Mouse (Mus musculus) left cerebral cortex, postnatal 14 days (tissue): ENCODE measurements around the gene Ddx27. TPM values are rescaled to one million over a fixed set of nuclear protein-coding genes. Genes with fewer than 3 reads are reported as not detected.
"Not testable (repeated sequence)": the region's sequence is repeated elsewhere in the genome, so short reads cannot be mapped to it uniquely, and the experiment has no call there.

ENCODE experiments used
- DNase-seq, 2 experiments: peaks; one replicate each; pipeline ENCODE4 v3.0.0; 2021 to 2022; ENCODE audit warnings: low spot score in 2 of 2, mixed read lengths in 1 of 2
- intact Hi-C: fragments of 180-260 bp; cut with DNase I; formaldehyde crosslinking; loops from one replicate; pipeline ENCODE4 v1.15.1; 2025
- long read RNA-seq, 2 experiments: library from polyadenylated mRNA; stranded (forward); transcript quantifications; one replicate each; pipeline ENCODE4 v2.0.0; 2021
- total RNA-seq, 2 experiments: library from RNA; stranded (reverse); gene quantifications; 2 replicates each; pipeline ENCODE4 v1.2.3; 2021

The Ddx27 gene
- 10 to 100 TPM; 29.0 to 31.3 TPM for total RNA-seq
- long read RNA-seq, experiment 1, transcript Ddx27-201 (21 exons, 2,714 nt): major isoform, 40 of 47 reads
- long read RNA-seq, experiment 1, partial matches to known transcripts: 2 of 47 reads
- long read RNA-seq, experiment 1, other reads (novel, unspliced or antisense): 5 of 47 reads
- long read RNA-seq, experiment 2, transcript Ddx27-201 (21 exons, 2,714 nt): major isoform, 30 of 41 reads
- long read RNA-seq, experiment 2, partial matches to known transcripts: 3 of 41 reads
- long read RNA-seq, experiment 2, other reads (novel, unspliced or antisense): 8 of 41 reads

DNA sequence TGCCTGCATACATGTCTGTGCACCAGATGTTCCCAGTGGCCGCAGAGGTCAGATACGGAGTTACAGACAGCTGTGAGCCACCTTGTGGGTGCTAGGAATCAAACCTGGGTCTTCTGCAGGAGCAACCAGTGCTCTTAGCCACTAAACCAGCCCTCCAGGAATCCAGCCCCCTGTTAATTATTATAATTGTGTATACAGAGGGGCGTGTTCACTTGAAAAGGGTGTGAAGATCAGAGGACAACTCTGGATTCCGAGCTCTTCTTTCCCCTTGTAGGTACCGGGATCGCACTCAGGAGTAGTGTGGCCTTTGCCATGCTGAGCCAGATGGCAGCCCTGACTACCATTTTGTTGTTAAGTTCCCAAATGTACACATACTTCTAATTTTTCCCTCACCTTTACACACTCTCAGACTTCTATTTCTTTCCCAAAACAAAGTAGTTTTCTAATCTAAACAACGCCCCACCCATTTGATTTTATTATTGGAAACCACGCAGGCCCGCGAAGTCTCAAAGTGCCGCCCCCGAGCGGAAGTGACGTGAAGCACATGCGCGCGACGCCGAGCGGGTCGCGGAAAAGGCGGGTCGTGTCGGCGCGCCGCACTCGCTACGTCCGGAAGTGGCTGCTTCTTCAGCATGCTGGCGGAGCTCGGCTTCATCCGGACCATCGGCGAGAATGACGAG lies at the start of gene Ddx27:
Gene Ddx27, plus strand, starts transcription at position 492 of the 680 bp plus-strand sequence.
- peak; percentile 91 to 93 for DNase-seq
- intact Hi-C loops: no loop called here

DNA sequence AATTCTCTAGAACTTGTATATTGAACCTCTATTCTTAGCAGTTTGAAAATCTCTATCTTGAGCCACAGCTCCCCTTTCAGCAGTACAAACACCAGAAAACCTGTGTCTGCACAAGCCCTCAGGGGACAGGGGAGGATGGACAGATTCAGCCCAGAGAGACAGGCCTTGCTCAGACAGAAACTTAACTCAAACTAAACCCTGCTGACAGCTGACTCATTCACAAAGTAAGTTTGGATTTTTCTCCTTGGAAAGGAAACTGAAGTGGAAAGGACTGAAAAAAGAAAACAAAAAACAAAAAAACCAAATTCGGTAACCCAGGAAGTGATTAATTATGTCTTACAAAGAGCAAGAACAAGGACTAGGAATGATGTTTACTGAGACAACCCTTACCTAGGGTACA lies 41.8 kb upstream of the Ddx27 start:
- intact Hi-C loops: no loop called here
- DNase-seq: no peak

DNA sequence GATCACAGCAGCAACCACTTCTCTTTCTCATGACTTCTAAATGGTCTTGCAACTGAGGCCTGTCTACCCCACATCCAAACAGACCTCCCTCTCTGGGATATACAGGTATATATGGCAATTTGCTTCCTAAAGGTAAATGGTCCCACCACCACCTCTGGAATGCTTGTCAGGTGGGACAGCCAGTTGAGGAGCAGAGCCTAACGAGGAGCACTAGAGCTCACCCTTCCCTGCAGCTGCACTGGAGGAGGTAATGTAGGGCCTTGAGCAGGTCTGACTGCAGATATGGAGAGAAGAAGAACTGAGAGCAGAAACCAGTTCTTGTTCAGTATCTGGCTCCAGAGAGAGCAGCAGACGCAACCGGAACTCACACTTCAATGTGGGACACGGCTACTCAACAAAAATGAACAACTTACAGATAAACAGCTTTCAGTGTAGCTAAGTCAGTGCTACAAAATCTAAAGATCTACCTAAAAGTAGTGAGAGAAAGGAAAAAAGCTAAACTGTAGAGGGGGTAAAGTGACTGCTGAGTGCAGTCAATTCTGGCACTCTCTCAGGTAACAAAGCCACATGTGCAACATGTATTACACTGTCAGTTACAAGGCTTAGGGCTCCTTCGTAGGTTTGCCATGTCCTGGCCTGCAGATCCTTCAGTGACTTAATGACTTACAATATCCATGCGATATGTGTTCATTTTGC lies 40.7 kb upstream of the Ddx27 start:
- intact Hi-C loops: no loop called here

DNA sequence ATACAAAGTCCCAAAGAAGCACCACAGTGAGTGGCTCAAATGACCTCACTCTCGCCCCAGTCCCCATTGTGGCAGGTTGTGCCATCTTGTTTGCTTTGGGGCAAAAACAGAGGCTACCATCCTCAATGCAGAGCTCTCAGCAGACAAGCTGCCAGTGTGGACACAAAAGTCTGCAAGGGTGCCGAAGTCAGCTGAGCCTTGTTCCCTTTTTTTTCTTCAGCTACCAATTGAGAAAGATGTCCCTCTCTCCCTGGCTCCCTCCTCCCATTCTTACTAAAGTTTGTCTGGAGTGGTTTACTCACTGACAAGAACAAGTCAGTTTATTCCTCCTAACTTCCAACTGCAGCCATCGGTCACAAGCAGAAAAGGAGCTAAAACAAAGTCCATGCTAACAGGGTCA lies 38.6 kb upstream of the Ddx27 start:
- no peak for DNase-seq
- intact Hi-C loops: no loop called here

More for the DNA sequence above, 40.7 kb upstream of the Ddx27 start:
- no peak for DNase-seq

DNA sequence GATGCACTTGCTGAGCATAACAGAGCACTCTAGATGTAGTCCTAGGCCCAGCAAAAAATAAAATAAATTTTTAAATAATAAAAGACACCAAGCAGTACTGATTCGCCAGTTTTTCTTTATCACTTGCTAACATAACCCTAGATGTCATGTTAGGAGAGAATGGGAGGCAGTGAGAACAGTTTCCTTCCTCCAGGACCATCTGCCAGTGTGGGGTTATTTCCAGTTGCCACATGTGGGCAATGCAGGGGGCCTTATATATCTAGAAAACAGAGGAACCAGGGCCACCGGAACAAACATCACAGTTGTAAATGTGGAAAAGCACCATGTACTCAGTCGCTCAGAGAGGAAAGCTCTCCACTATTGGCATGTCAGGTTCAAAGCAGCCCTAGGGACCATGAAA lies 37.5 kb upstream of the Ddx27 start:
- intact Hi-C loops: no loop called here
- DNase-seq: no peak

DNA sequence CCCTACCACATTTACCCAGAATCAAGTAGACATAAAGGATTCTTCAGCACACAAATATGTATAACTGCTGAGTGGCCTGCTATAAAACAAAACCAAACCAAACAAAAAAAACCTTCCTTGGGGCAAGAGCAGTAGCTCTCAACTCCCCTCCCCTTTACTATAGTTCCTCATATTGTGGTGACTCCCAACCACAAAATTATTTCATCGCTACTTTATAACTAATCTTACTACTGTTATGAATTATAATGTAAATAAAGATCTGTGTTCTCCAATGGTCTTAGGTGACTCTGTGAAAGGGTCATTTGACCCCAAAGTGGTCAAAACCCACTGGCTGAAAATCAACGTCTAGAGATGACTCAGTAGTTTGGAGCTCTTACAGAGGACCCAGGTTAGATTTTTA lies 34.8 kb upstream of the Ddx27 start:
- intact Hi-C loops: no loop called here
- DNase-seq: no peak

DNA sequence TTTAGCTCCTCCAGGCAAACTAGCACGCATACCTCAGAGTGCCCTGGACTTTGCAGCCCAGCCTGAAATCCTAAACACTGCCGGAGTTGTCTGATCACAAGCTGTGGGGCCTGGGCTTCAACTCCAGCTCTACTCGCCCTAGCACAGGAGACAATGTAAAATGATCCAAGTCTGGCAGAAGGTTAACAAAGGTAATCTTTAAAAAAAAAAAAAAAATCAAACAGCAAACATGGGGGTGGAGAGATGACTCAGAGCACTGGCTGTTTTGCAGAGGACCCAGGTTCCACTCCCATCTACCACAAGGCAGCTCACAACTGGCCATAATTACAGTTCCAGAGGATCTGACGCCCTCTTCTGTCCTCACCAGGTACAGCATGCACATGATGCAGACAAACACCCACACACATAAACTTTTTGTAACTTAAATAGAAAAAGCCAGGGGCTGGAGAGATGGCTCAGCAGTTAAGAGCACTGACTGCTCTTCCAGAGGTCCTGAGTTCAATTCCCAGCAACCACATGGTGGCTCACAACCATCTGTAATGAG lies 31.6 kb upstream of the Ddx27 start:
- no peak for DNase-seq
- intact Hi-C loops: no loop called here

DNA sequence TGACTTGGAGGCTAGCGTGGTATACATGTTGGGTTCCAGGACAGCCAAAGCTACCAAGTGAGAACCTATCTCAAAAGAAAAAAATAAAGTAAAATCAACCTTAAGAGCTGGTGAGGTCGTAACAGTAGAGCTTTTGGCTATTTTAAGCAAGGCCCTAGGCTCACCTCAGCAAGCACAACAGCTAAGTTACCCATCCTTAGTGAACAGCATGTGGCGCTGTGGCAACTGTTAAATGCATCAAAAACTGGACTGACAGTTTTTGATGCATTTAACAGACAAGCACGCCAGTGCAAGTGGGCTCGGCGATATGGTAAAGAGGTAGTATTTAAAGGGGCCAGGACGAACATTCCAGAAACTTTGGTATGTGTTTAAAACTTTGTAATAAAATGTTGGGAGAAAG lies 24.1 kb upstream of the Ddx27 start:
- no peak for DNase-seq
- intact Hi-C loops: no loop called here

DNA sequence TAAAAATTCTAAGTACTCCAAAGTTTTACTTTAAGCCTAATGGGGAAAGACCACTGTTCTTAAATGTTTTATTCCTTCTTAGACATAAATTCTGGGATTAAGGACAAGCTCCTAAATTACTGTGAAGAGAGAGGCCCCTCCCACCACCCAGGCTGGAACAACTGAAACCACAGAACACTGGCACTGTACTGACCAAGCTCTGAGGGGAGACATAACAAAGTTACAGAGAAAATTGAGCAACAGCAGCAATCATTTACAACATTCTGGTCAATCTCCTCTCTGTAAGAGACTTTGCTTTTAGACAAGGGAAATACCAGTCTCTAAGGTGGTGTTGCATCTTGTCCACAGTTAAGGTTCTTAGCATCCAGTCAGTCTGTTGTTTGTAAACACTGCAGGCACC lies 23.0 kb upstream of the Ddx27 start:
- intact Hi-C loops: no loop called here

DNA sequence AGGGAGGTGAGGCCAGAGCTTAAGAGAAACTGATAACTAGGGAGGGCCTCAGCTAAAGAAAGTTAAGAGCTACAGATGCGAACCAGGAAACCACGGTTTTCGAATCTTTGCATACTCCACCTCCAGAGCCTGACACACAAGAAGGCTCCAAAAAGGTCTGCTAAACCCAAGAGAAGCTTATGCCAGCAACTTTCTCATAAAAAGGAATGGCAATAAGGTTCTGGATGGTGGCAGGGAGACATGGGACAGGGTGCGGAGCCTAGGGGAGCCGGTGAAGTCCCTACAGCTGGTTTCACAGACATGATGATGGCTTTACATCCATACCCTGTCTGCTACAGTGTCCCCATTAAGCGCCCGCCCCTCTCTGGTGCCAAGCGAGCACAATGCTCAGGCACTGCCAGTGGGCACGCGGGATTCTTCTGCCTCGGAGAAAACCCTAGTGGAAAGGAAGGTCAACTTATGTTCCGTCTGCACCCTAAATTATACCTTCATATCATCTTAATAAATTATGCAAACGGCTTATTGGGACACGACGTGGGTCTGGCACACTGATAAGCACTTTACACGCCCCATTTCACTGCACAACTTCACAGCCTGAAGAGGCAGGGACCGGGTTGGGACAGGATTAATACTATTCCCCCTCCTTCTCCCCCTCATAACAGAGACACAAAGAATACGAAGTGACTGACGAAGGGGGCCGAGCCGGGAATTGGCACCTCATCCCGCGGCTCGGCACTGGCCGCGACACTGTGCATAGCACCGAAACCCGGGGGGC lies 19.8 kb upstream of the Ddx27 start:
- no peak for DNase-seq
- intact Hi-C loops: no loop called here

More for the DNA sequence above, 23.0 kb upstream of the Ddx27 start:
- DNase-seq: no peak

DNA sequence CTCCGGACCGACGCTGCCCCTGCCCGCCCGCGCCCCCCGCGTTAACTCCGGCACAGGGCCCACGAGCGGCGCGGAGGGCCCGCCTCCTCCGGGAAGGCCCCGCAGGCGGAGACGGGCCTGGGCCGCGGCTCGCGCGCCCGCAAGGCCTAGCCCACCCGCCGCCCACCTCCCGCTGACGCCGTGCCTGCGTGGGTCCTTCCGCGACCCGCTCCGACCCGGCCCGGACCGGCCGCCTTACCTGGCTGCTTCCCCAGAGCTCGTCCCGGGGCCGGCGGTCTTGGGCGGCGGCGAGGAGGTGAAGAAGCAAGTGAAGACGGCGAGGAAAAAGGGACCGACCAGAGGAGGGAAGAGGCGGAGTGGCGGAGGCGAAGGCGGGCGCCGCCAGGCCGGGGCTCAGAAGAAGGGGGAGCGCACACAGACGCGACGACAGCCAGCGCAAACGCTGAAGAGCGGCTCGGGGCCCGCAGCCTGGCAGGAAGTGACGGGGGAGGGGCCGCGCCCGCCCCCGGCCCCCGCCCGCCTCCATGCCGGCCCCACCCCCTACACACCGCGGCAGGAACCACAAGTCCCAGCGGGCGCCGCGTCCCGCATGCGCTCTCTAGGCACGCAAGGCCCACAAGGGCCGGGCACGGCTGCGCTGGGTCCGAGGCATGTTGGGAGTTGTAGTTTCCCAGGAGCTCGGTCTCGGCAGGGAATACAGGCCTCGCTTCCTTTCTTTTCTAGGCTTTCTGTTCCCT lies 19.0 kb upstream of the Ddx27 start, which contains the start of gene Stau1:
Gene Stau1, minus strand, starts transcription at position 504 of the 737 bp plus-strand sequence.
- peak; percentile 97 to 98 for DNase-seq
- intact Hi-C loops: no loop called here

DNA sequence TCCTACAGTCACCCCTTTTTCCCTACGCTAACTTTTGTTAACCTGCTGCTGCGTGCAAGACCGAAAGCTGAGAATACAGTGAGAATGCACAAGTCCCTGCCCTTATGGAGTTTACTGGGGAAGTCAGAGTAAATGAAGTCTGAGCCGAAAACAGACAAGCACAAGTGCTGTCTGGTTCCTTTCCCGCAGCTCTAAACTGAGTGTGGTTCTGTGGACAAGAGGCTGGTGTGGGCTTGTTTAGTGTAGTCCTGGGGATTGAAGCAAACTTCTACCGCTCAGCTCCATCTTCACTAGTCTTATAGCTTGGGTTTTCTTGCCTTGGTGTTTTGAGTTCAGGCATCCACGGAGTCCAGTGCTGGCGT lies 18.5 kb upstream of the Ddx27 start:
- intact Hi-C loops: no loop called here
- DNase-seq: no peak

DNA sequence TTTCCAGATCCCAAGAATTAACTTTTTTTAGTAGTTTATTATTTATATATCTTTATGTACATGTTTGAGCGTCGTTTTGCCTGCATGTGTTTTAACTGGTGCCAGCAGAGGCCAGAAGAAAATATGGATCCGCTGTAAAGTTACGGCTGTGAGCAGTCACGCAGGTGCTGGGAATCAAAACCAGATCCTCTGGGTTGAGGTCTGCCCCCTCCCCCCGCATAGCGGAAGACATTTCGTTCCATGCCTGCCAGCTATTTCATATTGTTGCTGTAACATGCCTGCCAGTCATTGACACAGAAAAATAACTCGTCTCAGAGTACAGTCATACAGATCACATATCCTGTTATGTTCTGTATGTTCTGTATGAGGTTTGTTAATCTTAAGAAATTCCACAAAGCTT lies 13.5 kb upstream of the Ddx27 start:
- no peak for DNase-seq
- intact Hi-C loops: no loop called here

DNA sequence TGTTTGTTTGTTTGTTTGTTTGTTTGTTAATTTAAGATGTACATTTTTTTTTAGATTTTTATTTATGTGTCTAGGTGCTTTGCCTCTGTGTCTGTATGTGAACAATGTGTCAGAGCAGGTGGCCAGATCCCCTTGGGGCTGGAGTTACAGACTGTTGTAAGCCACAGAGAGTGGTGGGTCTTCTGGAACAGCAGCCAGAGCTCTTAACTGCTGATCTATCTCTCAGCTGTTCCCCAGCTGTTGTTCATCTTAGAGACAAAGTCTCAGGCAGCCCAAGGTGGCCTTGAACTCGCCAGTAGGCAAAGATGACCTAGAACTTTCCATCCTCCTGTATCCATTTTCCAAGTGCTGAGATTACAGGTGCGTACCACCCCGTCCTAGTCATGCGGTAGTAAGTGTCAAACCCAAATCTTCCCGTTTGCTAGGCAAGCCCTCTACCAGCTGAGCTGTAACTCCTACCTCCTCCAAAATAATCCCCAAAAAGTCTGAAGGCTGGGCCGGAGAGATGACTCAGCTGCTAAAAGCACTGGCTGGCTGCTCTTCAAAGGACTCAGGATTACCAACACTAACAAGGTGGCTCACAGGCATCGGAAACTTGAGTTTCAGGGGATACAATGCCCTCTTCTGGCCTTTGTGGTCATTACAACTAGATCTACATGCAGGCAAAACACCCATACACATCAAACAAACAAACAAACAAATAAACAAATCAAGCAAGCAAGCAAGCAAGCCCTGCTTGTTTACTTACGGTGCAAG lies 10.7 kb upstream of the Ddx27 start:
- DNase-seq: peak; percentile 78 to 85

DNA sequence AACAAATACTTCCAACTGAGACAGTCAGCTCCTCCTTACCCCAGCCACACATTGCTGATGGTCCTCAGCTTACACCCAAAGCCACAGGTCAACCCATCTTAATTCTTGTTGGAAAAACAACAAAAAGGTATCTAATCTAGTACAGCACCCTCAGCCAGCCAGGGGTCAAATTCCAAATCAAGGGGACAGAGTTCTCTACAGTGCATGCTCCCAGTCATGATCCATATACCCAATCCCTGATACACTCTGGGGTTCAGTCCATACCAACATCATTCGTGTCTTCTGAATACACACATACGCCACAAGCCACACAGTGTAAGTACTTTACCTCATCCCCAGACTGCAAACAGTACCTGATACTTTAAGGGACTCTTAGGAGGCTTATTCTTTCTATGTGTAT lies 8.6 kb upstream of the Ddx27 start:
- no peak for DNase-seq
- intact Hi-C loops: no loop called here

More for the DNA sequence above, 10.7 kb upstream of the Ddx27 start:
- intact Hi-C loops: loop anchor here (2.0 kb wide), 1 partner anchor 47 kb away; no protein-coding TSS in a partner anchor

DNA sequence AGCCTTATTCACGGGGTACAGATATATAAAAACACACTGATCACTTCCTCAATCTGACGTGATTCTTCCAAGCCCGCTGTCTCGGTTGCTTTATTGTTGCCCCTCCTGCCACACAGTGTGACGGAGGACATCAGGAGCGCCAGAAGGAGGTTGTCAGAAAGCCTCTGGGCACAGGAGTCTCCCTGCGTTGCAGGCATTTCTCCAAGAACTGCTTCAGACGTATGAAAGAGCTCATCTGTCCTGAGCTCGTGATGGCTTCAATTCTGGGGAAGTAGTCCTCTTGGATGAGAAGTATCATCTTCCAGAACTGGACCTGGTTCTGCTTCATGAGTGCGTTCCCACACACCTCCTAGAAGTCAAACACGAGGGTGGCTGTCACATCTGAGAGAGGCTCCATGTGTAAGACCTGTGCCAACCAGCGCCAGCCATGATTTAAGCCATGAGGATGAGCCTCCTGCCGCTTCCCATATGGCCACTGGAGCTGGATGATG lies 7.9 kb upstream of the Ddx27 start:
- intact Hi-C loops: no loop called here
- DNase-seq: no peak

DNA sequence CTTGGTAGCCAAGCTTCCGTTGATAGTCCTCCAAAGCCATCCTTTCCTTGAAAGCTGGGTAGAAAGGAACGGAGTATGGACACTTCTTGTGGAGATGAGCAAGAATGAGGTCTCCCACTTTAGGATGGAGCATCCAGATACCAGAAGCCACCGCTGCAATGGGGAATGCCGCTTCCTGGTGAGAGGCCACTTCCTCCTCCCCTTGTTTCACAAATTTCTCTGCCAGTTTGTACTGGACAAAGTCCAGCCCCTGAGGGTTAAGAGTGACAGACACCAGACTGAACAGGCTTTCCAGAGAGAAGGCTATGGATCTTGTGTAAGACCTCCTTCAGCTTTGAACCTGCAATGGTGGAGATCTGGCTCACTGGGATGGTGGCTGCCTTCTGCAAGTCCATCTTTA lies 7.4 kb upstream of the Ddx27 start:
- DNase-seq, intact Hi-C loops: not testable (repeated sequence)

DNA sequence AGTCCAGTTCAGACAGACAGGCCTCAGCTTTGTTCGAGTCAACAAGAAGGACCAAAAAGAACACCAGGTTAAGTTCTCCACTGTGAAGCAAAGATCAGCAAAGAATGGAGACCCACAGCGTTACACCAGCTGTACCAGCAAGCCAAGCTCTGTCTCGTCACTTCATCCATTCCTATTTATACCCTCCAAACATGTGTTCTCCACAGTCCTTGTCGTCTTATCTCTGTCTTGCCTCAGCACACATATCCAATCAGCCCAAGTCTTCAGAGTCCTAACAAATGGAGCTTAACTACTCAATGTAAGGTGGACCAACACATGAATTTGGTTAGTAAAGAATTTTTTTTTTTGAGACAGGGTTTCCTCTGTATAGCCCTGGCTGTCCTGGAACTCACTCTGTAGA lies 5.5 kb upstream of the Ddx27 start:
- intact Hi-C loops: no loop called here
- DNase-seq: no peak
